Mouse (Mus musculus) midbrain, embryonic 16.5 days (tissue): ENCODE data around the gene Wdfy3. TPM values are rescaled to one million over a fixed set of nuclear protein-coding genes. Genes with fewer than 3 reads are reported as not detected.

Source experiments
- ATAC-seq: fragments of 200-750 bp; cut with Nextera tagmentation; 2 replicates; pipeline ENCODE4 v1.8.0; 2017; ENCODE audit warnings: moderate TSS enrichment
- H3K27ac ChIP-seq: fragments of 300-500 bp; sonication (generic); 2 replicates; pipeline ENCODE4 v1.5.1; 2014; ENCODE audit warnings: mild to moderate bottlenecking, low read length, mixed read lengths
- H3K27me3 ChIP-seq: fragments of 300-500 bp; sonication (generic); 2 replicates; pipeline ENCODE4 v1.6.1; 2014; ENCODE audit warnings: low read depth, low read length, mixed read lengths; ENCODE audit not compliant: control insufficient read depth, insufficient read depth
- H3K36me3 ChIP-seq: fragments of 300-500 bp; sonication (generic); 2 replicates; pipeline ENCODE4 v1.6.1; 2014; ENCODE audit warnings: mild to moderate bottlenecking, low read length, moderate library complexity, mixed read lengths; ENCODE audit not compliant: control insufficient read depth, insufficient read depth
- H3K4me1 ChIP-seq: fragments of 300-500 bp; sonication (generic); 2 replicates; pipeline ENCODE4 v1.6.1; 2014; ENCODE audit warnings: mild to moderate bottlenecking, low read length, mixed read lengths; ENCODE audit not compliant: control insufficient read depth, insufficient read depth
- H3K4me2 ChIP-seq: fragments of 300-500 bp; sonication (generic); 2 replicates; pipeline ENCODE4 v1.6.1; 2014; ENCODE audit warnings: mild to moderate bottlenecking, low read length, mixed read lengths
- H3K4me3 ChIP-seq: fragments of 300-500 bp; sonication (generic); 2 replicates; pipeline ENCODE4 v1.5.1; 2014; ENCODE audit warnings: low read depth, mild to moderate bottlenecking, low read length, moderate library complexity, mixed read lengths
- H3K9ac ChIP-seq: fragments of 300-500 bp; sonication (generic); 2 replicates; pipeline ENCODE4 v1.6.1; 2014; ENCODE audit warnings: low read depth, low read length, mixed read lengths
- H3K9me3 ChIP-seq: fragments of 300-500 bp; sonication (generic); replicated peaks from 2 replicates; pipeline ENCODE4 v1.6.1; 2014; ENCODE audit warnings: mild to moderate bottlenecking, low read length, mixed read lengths; ENCODE audit not compliant: control insufficient read depth, poor library complexity, severe bottlenecking
- WGBS: fragments of 180-500 bp; shearing (Covaris S2); extraction: QIAGEN DNeasy Blood & Tissue Kit; methylation state at CpG from one replicate; pipeline ENCODE4 v1.1.7; 2014; 5-methylcytosine and 5-hydroxymethylcytosine counted together
- polyA plus RNA-seq: library from polyadenylated mRNA; unstranded; fragments of >200 nt; fragmentation: Nextera tagmentation; extraction: Ambion mirVana; gene quantifications from 2 replicates; pipeline ENCODE4 v1.2.1, GENCODE M21; 2015

The Wdfy3 gene
- polyA plus RNA-seq, 1 experiment from 2014 or later: 27.0 TPM

GRCm38 (mm10) chr5:101996036-101996735, 73.5 kb downstream of the Wdfy3 start:
- H3K4me2 ChIP-seq: no peak overlapping the region
- H3K4me3 ChIP-seq: no peak overlapping the region
- H3K9me3 ChIP-seq: no peaks in the 10 kb centered on the region
- no peak overlapping the region for H3K27ac ChIP-seq
- no peak for ATAC-seq
- no peak overlapping the region for H3K9ac ChIP-seq
- H3K4me1 ChIP-seq: 0 out of 2 replicates have a peak, but pooled peaks cover 3% of the 10 kb centered on the region
- no peaks in the 10 kb centered on the region for H3K36me3 ChIP-seq
- no peaks in the 10 kb centered on the region for H3K27me3 ChIP-seq
- WGBS: 93% methylated on average over 11 of the region's 11 CpGs

- Histone ChIP-seq H3K36me3 (no peaks in the 10 kb centered on the region), H3K9ac (no peak overlapping the region), H3K9me3 (no peaks in the 10 kb centered on the region), H3K27ac (no peak overlapping the region), H3K4me3 (no peak overlapping the region), H3K4me2 (no peak overlapping the region), H3K27me3 (no peaks in the 10 kb centered on the region), H3K4me1 (0 out of 2 replicates have a peak, but pooled peaks cover 3% of the 10 kb centered on the region)
- 83% methylated on average over 3 of the region's 3 CpGs for WGBS
- ATAC-seq: no peak
These were observed 74.2 kb downstream of the Wdfy3 start for GRCm38 (mm10) chr5:101995451-101995995.

- Histone ChIP-seq H3K9me3 (no peaks in the 10 kb centered on the region), H3K4me3 (no peak overlapping the region), H3K27ac (no peak overlapping the region), H3K27me3 (no peaks in the 10 kb centered on the region), H3K36me3 (no peaks in the 10 kb centered on the region), H3K9ac (no peak overlapping the region), H3K4me2 (no peak overlapping the region), H3K4me1 (no peaks in the 10 kb centered on the region)
- 31% methylated on average over 5 of the region's 5 CpGs for WGBS
- peak; percentile 23; the same call in 1 of the 2 replicates for ATAC-seq
These were observed 75.7 kb downstream of the Wdfy3 start for GRCm38 (mm10) chr5:101993996-101994395.

GRCm38 (mm10) chr5:101992969-101993670, 76.6 kb downstream of the Wdfy3 start:
- no peaks in the 10 kb centered on the region for H3K4me1 ChIP-seq

GRCm38 (mm10) chr5:101990298-101990845, 79.3 kb downstream of the Wdfy3 start:
- WGBS: 84% methylated on average over 7 of the region's 7 CpGs
- Histone ChIP-seq H3K27me3 (no peaks in the 10 kb centered on the region), H3K36me3 (no peaks in the 10 kb centered on the region), H3K4me3 (no peak overlapping the region), H3K9ac (no peak overlapping the region), H3K9me3 (no peaks in the 10 kb centered on the region), H3K27ac (no peak overlapping the region), H3K4me1 (0 out of 2 replicates have a peak, but pooled peaks cover 3% of the 10 kb centered on the region), H3K4me2 (no peak overlapping the region)
- no peak for ATAC-seq

More at GRCm38 (mm10) chr5:101992969-101993670, 76.6 kb downstream of the Wdfy3 start:
- H3K9me3 ChIP-seq: no peaks in the 10 kb centered on the region
- H3K9ac ChIP-seq: no peak overlapping the region
- H3K4me2 ChIP-seq: no peak overlapping the region
- no peak overlapping the region for H3K27ac ChIP-seq
- H3K27me3 ChIP-seq: no peaks in the 10 kb centered on the region
- ATAC-seq: no peak
- 86% methylated on average over 7 of the region's 7 CpGs for WGBS
- no peaks in the 10 kb centered on the region for H3K36me3 ChIP-seq
- H3K4me3 ChIP-seq: no peak overlapping the region

GRCm38 (mm10) chr5:101988476-101988875, 81.2 kb downstream of the Wdfy3 start:
- 0 out of 2 replicates have a peak, but pooled peaks cover 3% of the 10 kb centered on the region for H3K4me1 ChIP-seq
- H3K9me3 ChIP-seq: no peaks in the 10 kb centered on the region
- H3K27me3 ChIP-seq: no peaks in the 10 kb centered on the region
- WGBS: 83% methylated on average over 10 of the region's 10 CpGs
- no peak overlapping the region for H3K9ac ChIP-seq
- H3K4me2 ChIP-seq: no peak overlapping the region
- H3K27ac ChIP-seq: no peak overlapping the region
- no peak for ATAC-seq
- no peaks in the 10 kb centered on the region for H3K36me3 ChIP-seq
- H3K4me3 ChIP-seq: no peak overlapping the region

GRCm38 (mm10) chr5:101986694-101987093, 83.0 kb downstream of the Wdfy3 start:
- H3K9me3 ChIP-seq: no peaks in the 10 kb centered on the region
- no peaks in the 10 kb centered on the region for H3K36me3 ChIP-seq
- no peak overlapping the region for H3K4me2 ChIP-seq
- H3K27ac ChIP-seq: no peak overlapping the region
- H3K4me3 ChIP-seq: no peak overlapping the region
- H3K9ac ChIP-seq: no peak overlapping the region
- 0 out of 2 replicates have a peak, but pooled peaks cover 3% of the 10 kb centered on the region for H3K4me1 ChIP-seq
- WGBS: 61% methylated on average over 3 of the region's 3 CpGs
- no peaks in the 10 kb centered on the region for H3K27me3 ChIP-seq
- no peak for ATAC-seq

- 45% methylated on average over 5 of the region's 5 CpGs for WGBS
- H3K9me3 ChIP-seq: no peaks in the 10 kb centered on the region
- no peak overlapping the region for H3K4me2 ChIP-seq
- ATAC-seq: no peak
- 0 out of 2 replicates have a peak overlapping the region, but pooled peaks have one; percentile 20 for H3K27ac ChIP-seq
- H3K36me3 ChIP-seq: peaks cover 6% of the 10 kb centered on the region; the same call in 1 of the 2 replicates
- H3K4me3 ChIP-seq: no peak overlapping the region
- no peak overlapping the region for H3K9ac ChIP-seq
- no peaks in the 10 kb centered on the region for H3K27me3 ChIP-seq
- H3K4me1 ChIP-seq: 0 out of 2 replicates have a peak, but pooled peaks cover 3% of the 10 kb centered on the region
These were observed 87.5 kb downstream of the Wdfy3 start for GRCm38 (mm10) chr5:101982239-101982638.
